Mouse (Mus musculus) C2C12 (cell line): ENCODE data around the gene Pygo2. TPM values are rescaled to one million over a fixed set of nuclear protein-coding genes. Genes with fewer than 3 reads are reported as not detected.

Source experiments
- H3K27me3 ChIP-seq: one replicate; pipeline ENCODE4 v1.6.1; 2011; ENCODE audit not compliant: control insufficient read depth, insufficient read depth, insufficient read length
- H3K36me3 ChIP-seq: one replicate; pipeline ENCODE4 v1.6.1; 2011; ENCODE audit not compliant: control insufficient read depth, insufficient read depth
- H3K4me3 ChIP-seq: one replicate; pipeline ENCODE4 v1.5.1; 2011; ENCODE audit warnings: mild to moderate bottlenecking, control low read depth; ENCODE audit not compliant: poor library complexity, insufficient read depth, severe bottlenecking
- H3K79me2 ChIP-seq: one replicate; pipeline ENCODE4 v1.6.1; 2011; ENCODE audit not compliant: control insufficient read depth, insufficient read depth
- H3K79me3 ChIP-seq: one replicate; pipeline ENCODE4 v1.6.1; 2011; ENCODE audit warnings: low read depth, control low read depth
- H3ac ChIP-seq: one replicate; pipeline ENCODE3; 2011; ENCODE audit warnings: low read depth; ENCODE audit not compliant: control insufficient read depth, insufficient read length
- CEBPB ChIP-seq: IDR thresholded peaks from one replicate; pipeline ENCODE4 v1.6.1; 2011; ENCODE audit warnings: low read depth, mild to moderate bottlenecking, control low read depth, moderate library complexity
- CTCF ChIP-seq: IDR thresholded peaks from one replicate; pipeline ENCODE4 v1.5.1; 2011; ENCODE audit not compliant: control insufficient read depth, insufficient read depth, insufficient read length
- FOSL1 ChIP-seq: IDR thresholded peaks from one replicate; pipeline ENCODE4 v1.8.0; 2011; ENCODE audit warnings: mild to moderate bottlenecking, low read length; ENCODE audit not compliant: poor library complexity, insufficient read depth, severe bottlenecking
- MAX ChIP-seq: IDR thresholded peaks from one replicate; pipeline ENCODE4 v1.6.1; 2011; ENCODE audit warnings: mild to moderate bottlenecking, control low read depth
- MYOD1 ChIP-seq: IDR thresholded peaks from one replicate; pipeline ENCODE4 v1.6.1; 2011; ENCODE audit warnings: low read depth; ENCODE audit not compliant: control insufficient read depth, insufficient read length
- MYOG ChIP-seq: IDR thresholded peaks from one replicate; pipeline ENCODE4 v1.6.1; 2011; ENCODE audit not compliant: control insufficient read depth, insufficient read length; ENCODE audit errors: extremely low read depth
- USF1 ChIP-seq: IDR thresholded peaks from one replicate; pipeline ENCODE4 v1.6.1; 2011; ENCODE audit warnings: low read depth, mild to moderate bottlenecking, control low read depth, moderate library complexity
- long read RNA-seq, 2 experiments: library from polyadenylated mRNA; unstranded; transcript quantifications; one replicate each; pipeline ENCODE4 v2.0.0; 2019 to 2020
- polyA plus RNA-seq: library from polyadenylated mRNA; unstranded; fragments of >200 nt; fragmentation: generic; extraction: Trizol; gene quantifications from one replicate; pipeline ENCODE4 v1.2.1, GENCODE M21; 2012; ENCODE audit warnings: missing spikeins

Gene Pygo2
- polyA plus RNA-seq: 53.1 TPM
- long read RNA-seq, experiment 1, partial matches to known transcripts: 0 of 20 reads
- long read RNA-seq, experiment 1, other reads (novel, unspliced or antisense): 17 of 20 reads
- long read RNA-seq, experiment 2, transcript Pygo2-205 (3 exons, 584 nt): minor isoform, 8 of 117 reads
- long read RNA-seq, experiment 2, transcript Pygo2-201 (3 exons, 3,198 nt): major isoform, 78 of 117 reads
- long read RNA-seq, experiment 2, partial matches to known transcripts: 0 of 117 reads
- long read RNA-seq, experiment 2, other reads (novel, unspliced or antisense): 28 of 117 reads

GRCm38 (mm10) chr3:89430171-89431159 is at the start of gene Pygo2:
Gene Pygo2, plus strand, starts transcription at chr3:89430214.
- H3ac ChIP-seq: peak within 1 kb of the TSS; percentile 94
- no peaks in the 10 kb centered on the region for H3K27me3 ChIP-seq
- peaks cover 48% of the 10 kb centered on the region for H3K79me2 ChIP-seq
- no peak for TF ChIP-seq CEBPB
- TF ChIP-seq MYOD1: no peak
- peak; percentile 14 for TF ChIP-seq MYOG
- peaks cover 33% of the 10 kb centered on the region for H3K79me3 ChIP-seq
- peaks cover 49% of the 10 kb centered on the region for H3K36me3 ChIP-seq
- H3K4me3 ChIP-seq: peak within 1 kb of the TSS; percentile 69

- Histone ChIP-seq H3K79me2 (peaks cover 20% of the 10 kb centered on the region), H3K4me3 (no peak overlapping the region), H3ac (no peak overlapping the region), H3K79me3 (peaks cover 2% of the 10 kb centered on the region), H3K27me3 (no peaks in the 10 kb centered on the region), H3K36me3 (peaks cover 15% of the 10 kb centered on the region)
- TF ChIP-seq MAX: no peak
- no peak for TF ChIP-seq CEBPB
- no peak for TF ChIP-seq FOSL1
- TF ChIP-seq MYOG: no peak
- no peak for TF ChIP-seq CTCF
- no peak for TF ChIP-seq MYOD1
- no peak for TF ChIP-seq USF1
Measured at GRCm38 (mm10) chr3:89380291-89380690, 49.7 kb upstream of the Pygo2 start.

- H3ac ChIP-seq: no peak overlapping the region
- H3K79me2 ChIP-seq: peaks cover 20% of the 10 kb centered on the region
- H3K79me3 ChIP-seq: peaks cover 2% of the 10 kb centered on the region
- H3K36me3 ChIP-seq: peaks cover 15% of the 10 kb centered on the region
- TF ChIP-seq MYOG: no peak
- TF ChIP-seq USF1: no peak
- no peak for TF ChIP-seq MYOD1
- no peak for TF ChIP-seq CTCF
- TF ChIP-seq MAX: no peak
- no peak for TF ChIP-seq CEBPB
- TF ChIP-seq FOSL1: no peak
- H3K27me3 ChIP-seq: no peaks in the 10 kb centered on the region
- H3K4me3 ChIP-seq: no peak overlapping the region
Measured at GRCm38 (mm10) chr3:89380711-89381110, 49.3 kb upstream of the Pygo2 start.

DNA sequence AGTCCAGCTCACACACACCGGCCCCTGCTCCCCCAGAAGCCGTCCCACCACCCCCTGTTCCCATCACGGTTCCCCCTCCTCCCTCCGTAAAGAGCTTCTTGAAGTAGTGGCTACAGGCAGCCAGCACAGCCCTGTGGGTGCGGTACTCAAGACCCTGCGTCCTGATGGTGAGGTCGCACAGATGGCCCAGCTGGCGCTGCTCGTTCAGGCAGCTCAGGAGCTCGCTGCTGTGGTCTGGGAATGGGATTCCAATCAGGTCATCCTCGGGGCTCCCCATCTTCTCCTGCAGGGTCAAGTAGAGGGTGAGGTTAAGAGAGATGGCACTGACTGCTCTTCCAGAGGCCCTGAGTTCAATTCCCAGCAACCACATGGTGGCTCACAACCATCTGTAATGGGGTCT is 48.8 kb upstream of the Pygo2 start:
- Histone ChIP-seq H3ac (no peak overlapping the region), H3K79me3 (peaks cover 2% of the 10 kb centered on the region), H3K4me3 (no peak overlapping the region), H3K27me3 (no peaks in the 10 kb centered on the region), H3K36me3 (peaks cover 15% of the 10 kb centered on the region), H3K79me2 (peaks cover 20% of the 10 kb centered on the region)
- no peak for TF ChIP-seq FOSL1
- no peak for TF ChIP-seq CTCF
- no peak for TF ChIP-seq MYOD1
- TF ChIP-seq CEBPB: no peak
- TF ChIP-seq MYOG: no peak
- no peak for TF ChIP-seq MAX
- no peak for TF ChIP-seq USF1

GRCm38 (mm10) chr3:89382033-89382882 is 47.8 kb upstream of the Pygo2 start:
- TF ChIP-seq USF1 (no peak), FOSL1 (no peak), CEBPB (no peak), CTCF (no peak), MYOD1 (no peak), MAX (no peak), MYOG (no peak)
- peaks cover 24% of the 10 kb centered on the region for H3K79me2 ChIP-seq
- H3K36me3 ChIP-seq: peaks cover 15% of the 10 kb centered on the region
- H3K4me3 ChIP-seq: no peak overlapping the region
- peaks cover 2% of the 10 kb centered on the region for H3K79me3 ChIP-seq
- H3ac ChIP-seq: no peak overlapping the region
- H3K27me3 ChIP-seq: no peaks in the 10 kb centered on the region
